Mouse (Mus musculus) bone marrow macrophage, adult 2 months (primary cell): ENCODE data around the gene Dock1.

Experiments
- CTCF ChIP-seq: IDR thresholded peaks from 2 replicates; pipeline ENCODE4 v1.5.1; 2012; ENCODE audit warnings: low read depth, mild to moderate bottlenecking, low read length, moderate library complexity
- POLR2A ChIP-seq: IDR thresholded peaks from 2 replicates; pipeline ENCODE4 v1.6.1; 2012; ENCODE audit warnings: mild to moderate bottlenecking, low read depth, low read length, borderline replicate concordance

GRCm38 (mm10) chr7:134809241-134809975 lies 139.0 kb downstream of the Dock1 start:
- TF ChIP-seq CTCF: no peak
- no peak for TF ChIP-seq POLR2A
